Mouse (Mus musculus) hindbrain, embryonic 14.5 days (tissue): ENCODE data around the gene Cd8a. TPM values are rescaled to one million over a fixed set of nuclear protein-coding genes. Genes with fewer than 3 reads are reported as not detected.

Source experiments
- ATAC-seq: fragments of 200-750 bp; cut with Nextera tagmentation; 2 replicates; pipeline ENCODE4 v1.8.0; 2017; ENCODE audit warnings: moderate number of reproducible peaks, mild to moderate bottlenecking, moderate TSS enrichment, moderate library complexity; ENCODE audit not compliant: low FRiP score
- DNase-seq: peaks from one replicate; pipeline ENCODE4 v3.0.0-alpha.2; 2015; ENCODE audit warnings: low spot score
- H3K27ac ChIP-seq: fragments of 300-500 bp; sonication (generic); 2 replicates; pipeline ENCODE4 v1.5.1; 2014; ENCODE audit warnings: mild to moderate bottlenecking, moderate library complexity
- H3K27me3 ChIP-seq: fragments of 300-500 bp; sonication (generic); 2 replicates; pipeline ENCODE4 v1.6.1; 2014; ENCODE audit warnings: mild to moderate bottlenecking, low read length, mixed read lengths; ENCODE audit not compliant: control insufficient read depth, insufficient read depth
- H3K36me3 ChIP-seq: fragments of 300-500 bp; sonication (generic); replicated peaks from 2 replicates; pipeline ENCODE4 v1.6.1; 2014; ENCODE audit not compliant: control insufficient read depth, insufficient read depth
- H3K4me1 ChIP-seq: fragments of 300-500 bp; sonication (generic); replicated peaks from 2 replicates; pipeline ENCODE4 v1.6.1; 2014; ENCODE audit warnings: antibody characterized with exemption, low read length, mixed read lengths; ENCODE audit not compliant: control insufficient read depth, insufficient read depth
- H3K4me2 ChIP-seq: fragments of 300-500 bp; sonication (generic); replicated peaks from 2 replicates; pipeline ENCODE4 v1.6.1; 2014; ENCODE audit warnings: mild to moderate bottlenecking, moderate library complexity
- H3K4me3 ChIP-seq: fragments of 300-500 bp; sonication (generic); replicated peaks from 2 replicates; pipeline ENCODE4 v1.5.1; 2014; ENCODE audit warnings: mild to moderate bottlenecking, low read length
- H3K9ac ChIP-seq: fragments of 300-500 bp; sonication (generic); 2 replicates; pipeline ENCODE4 v1.6.1; 2014
- H3K9me3 ChIP-seq: fragments of 300-500 bp; sonication (generic); 2 replicates; pipeline ENCODE4 v1.6.1; 2016; ENCODE audit warnings: low read length; ENCODE audit not compliant: control insufficient read depth
- WGBS: fragments of 180-500 bp; shearing (Covaris S2); extraction: QIAGEN DNeasy Blood & Tissue Kit; methylation state at CpG from one replicate; pipeline ENCODE4 v1.1.7; 2014; 5-methylcytosine and 5-hydroxymethylcytosine counted together
- polyA plus RNA-seq: library from polyadenylated mRNA; unstranded; fragments of >200 nt; fragmentation: Nextera tagmentation; extraction: Ambion mirVana; gene quantifications from 2 replicates; pipeline ENCODE4 v1.2.1, GENCODE M21; 2014

The Cd8a gene
- polyA plus RNA-seq, 1 experiment from 2014 or later, result not detected

DNA sequence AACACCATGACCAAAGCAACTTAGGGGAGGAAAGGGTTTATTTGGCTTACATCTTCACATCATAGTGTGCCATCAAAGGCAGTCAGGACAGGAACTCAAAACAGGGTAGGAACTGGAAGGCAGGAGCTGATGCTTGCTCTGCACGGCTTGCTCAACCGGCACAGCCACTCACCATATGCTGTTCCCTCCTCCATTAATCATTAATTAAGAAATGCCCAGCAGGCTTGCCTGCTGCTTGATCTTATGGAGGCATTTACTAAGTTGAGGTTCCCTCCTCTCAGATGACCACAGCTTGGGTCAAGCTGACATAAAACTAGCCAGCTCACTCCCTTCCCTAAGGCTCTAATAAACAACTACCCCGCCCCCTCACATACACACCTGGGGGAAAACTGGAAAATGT, 48.9 kb downstream of the Cd8a start:
- ATAC-seq (no peak), DNase-seq (no peak)
- Histone ChIP-seq H3K27ac (no peak overlapping the region), H3K9me3 (no peaks in the 10 kb centered on the region), H3K4me3 (no peak overlapping the region), H3K9ac (no peak overlapping the region), H3K27me3 (no peaks in the 10 kb centered on the region), H3K36me3 (peaks cover 17% of the 10 kb centered on the region), H3K4me1 (no peaks in the 10 kb centered on the region), H3K4me2 (no peak overlapping the region)
- 65% methylated on average over 3 of the region's 3 CpGs for WGBS

DNA sequence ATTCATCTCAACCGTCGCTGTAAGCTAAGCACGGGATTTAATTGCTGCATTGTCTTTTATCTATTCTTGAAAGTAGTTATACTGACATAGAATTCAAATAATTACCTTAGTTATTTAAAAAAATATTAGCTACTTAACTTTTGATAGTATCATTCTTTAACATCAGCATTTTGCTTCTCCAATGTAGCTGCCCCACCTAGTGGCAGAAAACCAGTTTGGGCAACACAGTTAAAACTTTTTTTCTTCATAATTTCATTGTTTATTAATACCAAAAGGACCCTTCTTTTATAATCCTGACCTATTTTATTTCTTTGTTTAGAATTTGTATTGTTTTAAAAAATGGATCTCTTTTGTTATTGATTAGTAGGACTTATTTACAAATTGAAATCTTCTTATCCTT, 49.9 kb downstream of the Cd8a start:
- H3K4me1 ChIP-seq, result no peaks in the 10 kb centered on the region
- H3K4me2 ChIP-seq, result no peak overlapping the region
- 93% methylated on average over 3 of the region's 3 CpGs for WGBS
- H3K9me3 ChIP-seq, result no peaks in the 10 kb centered on the region
- H3K9ac ChIP-seq, result no peak overlapping the region
- ATAC-seq (no peak), DNase-seq (peak; percentile 44)
- no peak overlapping the region for H3K27ac ChIP-seq
- H3K4me3 ChIP-seq, result no peak overlapping the region
- peaks cover 27% of the 10 kb centered on the region for H3K36me3 ChIP-seq
- H3K27me3 ChIP-seq, result no peaks in the 10 kb centered on the region

DNA sequence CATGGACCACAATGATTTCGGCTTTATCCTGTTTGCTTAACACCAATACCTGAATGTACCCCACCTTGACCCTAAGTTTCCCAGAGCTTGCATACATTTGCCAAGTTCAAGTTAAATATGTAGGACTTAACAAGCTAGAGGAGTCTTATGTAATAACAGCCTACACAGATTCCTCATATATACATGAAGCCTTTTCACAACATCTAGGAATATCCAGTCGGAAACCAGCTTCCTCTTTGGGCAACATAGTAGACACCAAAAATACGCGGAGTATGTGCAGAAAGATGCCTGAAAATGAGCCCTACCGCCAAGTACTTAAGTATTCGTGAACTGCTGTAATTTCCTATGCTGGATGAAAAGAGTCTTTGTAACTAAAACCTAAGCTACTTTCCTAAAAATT, 52.5 kb downstream of the Cd8a start:
- no peaks in the 10 kb centered on the region for H3K27me3 ChIP-seq
- H3K9me3 ChIP-seq, result no peaks in the 10 kb centered on the region
- H3K4me3 ChIP-seq, result no peak overlapping the region
- no peak overlapping the region for H3K9ac ChIP-seq
- DNase-seq, result no peak
- ATAC-seq, result no peak
- 96% methylated on average over 6 of the region's 6 CpGs for WGBS
- H3K4me1 ChIP-seq, result no peaks in the 10 kb centered on the region
- H3K27ac ChIP-seq, result no peak overlapping the region
- no peak overlapping the region for H3K4me2 ChIP-seq
- H3K36me3 ChIP-seq, result peaks cover 32% of the 10 kb centered on the region

DNA sequence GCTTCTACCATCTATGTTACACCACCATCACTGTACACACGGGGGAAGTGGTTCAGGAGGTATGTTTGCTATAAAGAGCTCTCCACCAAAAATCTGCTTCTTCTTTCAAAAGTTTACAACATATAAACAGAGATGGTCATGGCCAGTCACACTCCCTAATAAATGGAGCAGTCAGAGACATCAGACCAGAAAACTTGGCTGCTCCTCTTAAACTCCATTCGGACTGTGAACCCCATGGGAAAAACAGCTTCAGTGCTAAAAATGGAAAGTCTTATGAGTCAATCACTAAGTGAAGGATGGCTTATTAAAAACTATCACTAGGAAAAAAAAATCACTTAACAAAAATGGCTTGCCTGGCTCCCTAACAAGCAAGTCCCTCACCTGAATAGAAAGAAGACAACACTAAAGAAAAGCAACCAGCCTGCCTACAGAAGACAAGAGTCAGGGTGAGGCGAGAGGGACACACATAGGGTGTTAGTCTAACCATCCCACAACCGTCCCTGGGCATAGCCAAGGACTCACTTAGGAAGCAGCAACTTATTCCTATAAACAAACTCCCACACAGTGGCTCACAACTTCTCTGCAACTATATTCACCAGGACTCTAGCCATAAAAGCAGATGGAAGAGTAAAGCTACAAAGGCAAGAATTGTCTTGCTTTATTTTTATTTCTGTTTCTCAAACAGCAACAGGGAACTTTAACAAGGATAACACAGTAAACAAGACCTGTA, 54.9 kb downstream of the Cd8a start:
- DNase-seq (no peak), ATAC-seq (no peak)
- H3K4me2 ChIP-seq, result no peak overlapping the region
- H3K36me3 ChIP-seq, result peaks cover 32% of the 10 kb centered on the region
- no peak overlapping the region for H3K9ac ChIP-seq
- H3K27me3 ChIP-seq, result no peaks in the 10 kb centered on the region
- no peak overlapping the region for H3K4me3 ChIP-seq
- H3K9me3 ChIP-seq, result no peaks in the 10 kb centered on the region
- no peak overlapping the region for H3K27ac ChIP-seq
- no peaks in the 10 kb centered on the region for H3K4me1 ChIP-seq
- 91% methylated on average over 4 of the region's 4 CpGs for WGBS

Other genes with a start within 250 kb of the Cd8a start
- 4.5 and 5.5 TPM in 2 replicates for gene Thnsl2, start 229.0 kb upstream of the Cd8a start, polyA plus RNA-seq
- not detected in 2 replicates for gene Fabp1, start 173.6 kb upstream of the Cd8a start, polyA plus RNA-seq
- 20.5 and 21.5 TPM in 2 replicates for gene Krcc1, start 101.8 kb upstream of the Cd8a start, polyA plus RNA-seq
- gene Smyd1, start 51.2 kb upstream of the Cd8a start, polyA plus RNA-seq, result 0.24 and 0.56 TPM in 2 replicates
- not detected in 2 replicates for gene Cd8b1, start 50.6 kb upstream of the Cd8a start, polyA plus RNA-seq
- gene Rmnd5a, start 67.2 kb downstream of the Cd8a start, polyA plus RNA-seq, result 5.8 TPM in 2 replicates
- gene Rnf103, start 120.5 kb downstream of the Cd8a start, polyA plus RNA-seq, result 31.1 and 35.8 TPM in 2 replicates
- gene Chmp3, start 170.4 kb downstream of the Cd8a start, polyA plus RNA-seq, result 52.8 and 57.5 TPM in 2 replicates